22 mouse cellular contexts compared by ENCODE assay signal in genomic region chr3:95785501-95785900, GRCm38 (mm10).
"Had no signal": no experiment of that assay in that cellular context is flagged by ENCODE, and none has a peak within 500 bp of the region (broad histone marks: within the 10 kb centered on the region; RNA-seq: fewer than 3 reads in every experiment).

No protein-coding gene starts in this region.

- DNase-seq: gastrocnemius, postnatal 14 days; gastrocnemius, postnatal 36 days; heart, adult 18-20 months; heart, postnatal 10 days; heart, postnatal 36 days; kidney, adult 11 months; kidney, adult 8-10 months; kidney, postnatal 10 days; kidney, postnatal 25 days; kidney, postnatal 4 days; liver had no signal

- H3K27ac ChIP-seq: heart, embryonic 10.5 days; hindbrain, embryonic 13.5 days; hindbrain, embryonic 15.5 days; hindbrain, postnatal 0 days; layer of hippocampus, adult 2 months; left cerebral cortex, adult 2 months; limb, embryonic 10.5 days; limb, embryonic 12.5 days; liver, embryonic 12.5 days had no signal

- H3K4me2 ChIP-seq: heart, embryonic 12.5 days; hindbrain, embryonic 13.5 days; hindbrain, embryonic 15.5 days; limb, embryonic 12.5 days; liver, embryonic 12.5 days had no signal

- H3K9ac ChIP-seq: heart, embryonic 12.5 days; hindbrain, embryonic 13.5 days; hindbrain, embryonic 15.5 days; limb, embryonic 12.5 days; liver, embryonic 12.5 days had no signal

- H3K27me3 ChIP-seq: heart, embryonic 12.5 days; hindbrain, embryonic 13.5 days; hindbrain, embryonic 15.5 days; limb, embryonic 12.5 days; liver, embryonic 12.5 days had no signal

- H3K9me3 ChIP-seq: heart, embryonic 10.5 days; heart, embryonic 12.5 days; hindbrain, embryonic 13.5 days; hindbrain, embryonic 15.5 days; limb, embryonic 10.5 days; limb, embryonic 12.5 days; liver, embryonic 12.5 days had no signal

- H3K4me3 ChIP-seq: heart, embryonic 10.5 days; heart, embryonic 12.5 days; hindbrain, embryonic 13.5 days; hindbrain, embryonic 15.5 days; layer of hippocampus, adult 2 months; left cerebral cortex, adult 2 months; limb, embryonic 10.5 days; limb, embryonic 12.5 days; liver, embryonic 12.5 days had no signal

- H3K4me1 ChIP-seq: heart, embryonic 10.5 days; heart, embryonic 12.5 days; hindbrain, embryonic 13.5 days; hindbrain, embryonic 15.5 days; limb, embryonic 10.5 days; limb, embryonic 12.5 days; liver, embryonic 12.5 days had no signal

- ATAC-seq: hindbrain, postnatal 0 days; intestine, embryonic 16.5 days; liver, embryonic 12.5 days had no signal
